Mouse (Mus musculus): ENCODE data around the gene Prkar1b.

Gene Prkar1b

GRCm38 (mm10) chr5:138996322-138997073 lies 153.3 kb downstream of the Prkar1b start:
- DNase-seq: peak; percentile 69

GRCm38 (mm10) chr5:138995721-138996311 lies 154.0 kb downstream of the Prkar1b start:
- DNase-seq: peak; percentile 74

- peak; percentile 60 for DNase-seq
These were observed 154.7 kb downstream of the Prkar1b start for GRCm38 (mm10) chr5:138994786-138995720.

GRCm38 (mm10) chr5:138994108-138994785 lies 155.6 kb downstream of the Prkar1b start:
- DNase-seq: peak; percentile 49

- peak; percentile 26 for DNase-seq
These were observed 156.3 kb downstream of the Prkar1b start for GRCm38 (mm10) chr5:138993371-138994107.

- peak; percentile 16 for DNase-seq
These were observed 157.0 kb downstream of the Prkar1b start for GRCm38 (mm10) chr5:138992611-138993370.

- DNase-seq: no peak
These were observed 158.1 kb downstream of the Prkar1b start for GRCm38 (mm10) chr5:138991734-138992133.

- peak; percentile 28 for DNase-seq
These were observed 159.0 kb downstream of the Prkar1b start for GRCm38 (mm10) chr5:138990659-138991380.

- DNase-seq: no peak
These were observed 160.2 kb downstream of the Prkar1b start for GRCm38 (mm10) chr5:138989567-138989966.

GRCm38 (mm10) chr5:138988764-138989163 lies 161.0 kb downstream of the Prkar1b start:
- no peak for DNase-seq

GRCm38 (mm10) chr5:138987994-138988393 lies 161.8 kb downstream of the Prkar1b start:
- DNase-seq: no peak

GRCm38 (mm10) chr5:138981921-138982320 lies 167.9 kb downstream of the Prkar1b start:
- no peak for DNase-seq

GRCm38 (mm10) chr5:138980608-138981007 lies 169.2 kb downstream of the Prkar1b start:
- DNase-seq: no peak

- DNase-seq: no peak
These were observed 170.0 kb downstream of the Prkar1b start for GRCm38 (mm10) chr5:138979840-138980239.

- no peak for DNase-seq
These were observed 172.0 kb downstream of the Prkar1b start for GRCm38 (mm10) chr5:138977759-138978158.

- no peak for DNase-seq
These were observed 174.8 kb downstream of the Prkar1b start for GRCm38 (mm10) chr5:138974911-138975485.

GRCm38 (mm10) chr5:138973480-138973879 lies 176.3 kb downstream of the Prkar1b start:
- no peak for DNase-seq

- DNase-seq: no peak
These were observed 178.4 kb downstream of the Prkar1b start for GRCm38 (mm10) chr5:138971405-138971804.

GRCm38 (mm10) chr5:138970056-138970490 lies 179.7 kb downstream of the Prkar1b start:
- DNase-seq: no peak

Measured in cerebellum, adult 11-12 months (tissue).